Mouse (Mus musculus): ENCODE results near the gene Tmeff1.

Gene Tmeff1

DNA sequence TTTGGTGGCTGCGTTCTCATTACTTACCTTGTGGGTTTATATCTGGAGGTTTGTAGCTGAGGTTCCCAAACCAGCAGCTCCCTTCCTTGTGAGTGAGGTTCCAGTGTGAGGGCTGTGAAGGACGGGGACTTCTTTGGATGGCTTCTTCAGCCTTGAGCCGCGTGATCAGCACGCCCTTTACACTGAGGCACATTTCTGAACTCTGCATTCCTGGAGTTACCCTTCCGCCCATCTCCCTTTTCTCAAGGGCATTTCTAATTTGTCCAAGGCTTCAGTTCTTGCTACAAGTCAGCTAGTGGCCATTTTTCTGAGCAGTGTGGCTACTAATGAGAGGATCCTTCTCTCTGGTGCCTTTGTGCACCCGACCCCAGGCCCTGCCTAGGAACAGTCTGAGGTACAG lies 38.0 kb downstream of the Tmeff1 start:
- DNase-seq (ENCODE audit: low spot score), result peak; percentile 9

DNA sequence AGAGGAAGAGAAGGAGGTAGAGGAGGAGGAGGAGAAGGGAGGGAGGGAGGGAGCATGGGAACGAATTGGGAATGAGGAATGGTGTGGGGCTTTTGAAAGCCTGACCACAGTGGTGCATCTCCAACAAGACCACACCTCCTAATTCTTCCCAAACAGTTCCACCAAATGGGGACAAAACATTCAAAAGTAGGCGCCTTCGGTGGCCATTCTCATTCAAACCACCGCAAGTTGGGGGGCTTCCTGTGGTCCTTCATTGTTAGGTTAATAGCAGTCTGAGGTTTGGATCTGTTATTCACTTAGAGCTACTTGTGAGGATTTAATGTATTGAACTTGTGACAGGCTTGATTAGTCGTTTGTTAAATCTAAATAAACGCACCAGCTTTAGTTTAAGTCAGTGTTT lies 40.0 kb downstream of the Tmeff1 start:
- DNase-seq (ENCODE audit: low spot score), result no peak

DNA sequence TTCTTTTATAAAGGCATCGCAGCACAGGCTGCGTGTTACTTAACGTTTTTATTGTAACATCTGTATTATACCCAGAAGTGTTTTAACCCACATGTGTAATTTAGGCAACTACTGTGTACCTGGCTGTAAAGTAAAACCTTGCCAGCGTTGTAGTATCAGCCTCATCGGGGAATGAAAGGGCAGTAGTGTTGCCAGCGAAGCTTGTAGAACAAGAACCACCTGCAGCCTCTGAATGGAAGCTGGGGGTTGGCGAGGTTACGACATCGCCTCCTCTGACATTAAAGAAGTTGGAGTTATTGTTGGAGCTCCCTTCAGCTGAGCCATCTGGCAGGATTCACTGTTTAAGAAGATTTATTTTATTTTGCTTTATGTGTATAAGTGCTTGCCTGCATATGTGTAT lies 40.9 kb downstream of the Tmeff1 start:
- no peak for DNase-seq (ENCODE audit: low spot score)

DNA sequence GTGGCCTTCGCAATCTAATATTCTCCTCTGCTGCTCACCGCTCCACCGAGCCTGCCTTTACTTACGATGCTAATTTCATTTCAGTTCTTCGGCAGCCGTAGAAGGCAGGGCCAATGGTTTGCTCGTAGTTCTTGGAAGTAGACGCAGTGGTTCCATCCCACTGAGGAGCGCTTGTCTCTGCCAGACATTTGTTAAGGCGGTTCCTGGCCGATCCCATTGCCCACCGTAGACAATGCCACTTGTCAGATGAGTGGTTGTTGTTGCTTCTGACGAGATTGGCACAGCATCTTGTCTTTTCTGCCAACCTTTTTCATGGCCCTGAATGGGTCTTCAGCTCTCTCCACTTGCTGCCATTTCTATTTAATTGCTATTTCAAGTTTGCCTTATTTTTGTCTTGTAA lies 44.5 kb downstream of the Tmeff1 start:
- no peak for DNase-seq (ENCODE audit: low spot score)

- no peak for DNase-seq (ENCODE audit: low spot score)
Measured at GRCm38 (mm10) chr4:48633529-48633928, 48.6 kb downstream of the Tmeff1 start.

- no peak for DNase-seq (ENCODE audit: low spot score)
Measured at GRCm38 (mm10) chr4:48634058-48634457, 49.1 kb downstream of the Tmeff1 start.

GRCm38 (mm10) chr4:48636831-48637230 lies 51.9 kb downstream of the Tmeff1 start:
- no peak for DNase-seq (ENCODE audit: low spot score)

- DNase-seq (ENCODE audit: low spot score), result no peak
Measured at GRCm38 (mm10) chr4:48638132-48638531, 53.2 kb downstream of the Tmeff1 start.

- no peak for DNase-seq (ENCODE audit: low spot score)
Measured at GRCm38 (mm10) chr4:48639503-48639902, 54.5 kb downstream of the Tmeff1 start.

GRCm38 (mm10) chr4:48643801-48644200 lies 58.8 kb downstream of the Tmeff1 start:
- DNase-seq (ENCODE audit: low spot score), result no peak

DNA sequence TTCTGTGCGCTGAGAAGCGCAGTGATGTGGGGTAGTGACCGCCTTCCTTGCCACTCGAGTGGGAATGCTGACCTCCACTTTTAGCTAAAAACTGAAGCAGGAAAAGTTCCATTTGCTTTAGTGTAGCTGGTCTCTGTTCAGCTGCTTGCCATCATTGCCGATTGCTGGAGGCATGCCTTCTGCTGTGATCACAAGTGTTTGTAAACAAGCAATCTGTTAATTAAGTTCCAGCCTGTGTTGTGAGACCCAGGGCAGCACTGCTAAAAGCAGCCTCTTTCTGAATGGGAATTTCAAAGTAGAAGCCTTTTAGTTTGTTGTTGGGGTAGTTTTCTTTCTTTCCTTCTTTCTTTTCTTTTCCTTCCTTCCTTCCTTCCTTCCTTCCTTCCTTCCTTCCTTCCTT lies 61.2 kb downstream of the Tmeff1 start:
- DNase-seq (ENCODE audit: low spot score), result no peak

DNA sequence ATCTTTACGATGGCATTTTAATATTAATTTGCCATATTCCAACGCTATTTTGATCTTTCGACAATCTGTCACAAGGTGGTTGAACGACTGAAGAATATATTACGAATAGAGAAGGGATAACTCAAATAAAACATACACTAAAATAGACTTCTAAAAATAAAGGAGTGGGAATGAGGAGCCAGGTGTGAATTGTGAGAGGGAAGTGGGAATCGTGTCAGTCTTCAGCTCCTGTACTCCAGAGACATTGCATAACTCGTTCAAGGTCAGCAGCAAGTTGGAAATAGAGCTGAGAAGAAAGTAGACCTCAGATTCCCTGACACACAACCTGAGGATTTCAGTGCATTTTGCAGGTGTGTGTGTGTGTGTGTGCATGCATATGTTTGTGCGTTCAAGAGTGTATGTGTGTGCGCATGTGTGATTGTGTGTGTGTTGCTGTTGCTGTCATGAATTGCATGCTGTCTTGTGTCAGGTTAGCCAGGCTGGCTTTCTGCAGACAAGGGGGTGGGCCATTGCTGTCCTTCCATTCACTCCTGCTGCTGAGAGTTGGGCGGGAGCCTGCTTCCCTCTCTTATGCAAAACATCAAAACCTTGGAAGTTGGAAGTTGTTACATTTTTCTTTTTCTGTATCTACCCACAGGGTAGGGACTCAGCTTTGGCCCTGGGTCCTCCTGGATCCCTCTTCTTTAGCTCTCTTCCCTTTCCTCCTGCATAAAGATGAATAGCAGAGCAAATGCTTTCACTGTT lies 65.8 kb downstream of the Tmeff1 start:
- DNase-seq (ENCODE audit: low spot score), result no peak

GRCm38 (mm10) chr4:48654118-48654517 lies 69.1 kb downstream of the Tmeff1 start:
- no peak for DNase-seq (ENCODE audit: low spot score)

DNA sequence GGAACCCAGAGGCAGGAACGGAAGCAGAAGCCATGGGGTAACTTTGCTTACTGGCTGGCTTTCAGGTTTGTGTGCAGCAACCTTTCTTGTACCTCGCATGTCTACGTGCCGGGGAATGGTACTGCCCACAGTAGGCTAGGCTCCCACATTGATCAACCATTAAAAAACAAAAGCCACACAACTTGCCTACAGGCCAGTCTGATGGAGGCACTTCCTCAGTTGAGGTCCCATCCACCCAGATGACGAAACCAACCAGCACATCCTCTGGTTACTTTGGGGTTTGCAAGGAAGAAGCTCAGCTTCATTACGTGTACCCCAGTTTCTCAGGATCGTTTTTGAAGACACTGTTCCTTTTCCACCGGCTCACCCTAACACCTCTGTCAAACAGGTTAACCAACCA lies 71.6 kb downstream of the Tmeff1 start:
- DNase-seq (ENCODE audit: low spot score), result no peak

DNA sequence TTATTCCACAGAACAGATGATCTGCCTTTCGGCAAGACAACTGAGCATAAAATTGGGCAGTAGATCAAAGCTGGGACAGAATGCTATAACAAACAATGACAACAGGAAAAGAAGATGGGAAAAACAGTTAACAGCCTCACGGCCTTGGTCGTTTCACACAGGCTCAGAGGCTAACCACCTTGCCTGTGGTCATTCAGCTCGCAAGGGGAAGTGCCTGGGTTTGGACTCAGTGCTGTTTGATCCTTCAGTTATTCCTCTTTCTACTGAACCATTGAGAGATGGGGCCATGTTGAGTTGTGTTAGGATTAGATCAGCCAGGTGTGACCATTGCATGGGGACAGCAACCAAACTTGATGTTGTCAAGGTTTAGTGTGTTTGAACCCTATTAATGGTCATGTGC lies 75.2 kb downstream of the Tmeff1 start:
- no peak for DNase-seq (ENCODE audit: low spot score)

- DNase-seq (ENCODE audit: low spot score), result no peak
Measured at GRCm38 (mm10) chr4:48660619-48661575, 75.9 kb downstream of the Tmeff1 start.

DNA sequence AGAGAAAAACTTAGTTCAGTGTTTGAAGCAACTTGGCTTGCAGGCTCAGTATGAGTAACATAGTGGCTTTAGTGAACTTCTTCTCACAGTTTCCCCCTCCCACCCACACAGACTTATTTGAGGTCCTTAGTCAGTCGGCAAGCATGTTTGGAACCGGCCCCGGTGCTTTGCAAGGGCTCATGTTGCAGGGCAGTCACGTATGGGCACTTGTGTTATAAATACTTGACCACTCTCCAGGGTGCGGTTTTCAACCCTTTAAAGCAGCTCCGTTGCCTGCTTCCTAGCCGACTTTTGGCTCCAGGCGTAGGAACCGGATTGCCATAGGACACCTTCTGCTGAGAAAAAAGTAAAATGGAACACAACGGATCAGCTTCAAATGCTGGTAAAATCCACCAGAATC lies 78.3 kb downstream of the Tmeff1 start, which contains the start of gene Cavin4:
Gene Cavin4, plus strand, starts transcription at position 244 of the 400 bp plus-strand sequence.
- DNase-seq (ENCODE audit: low spot score), result no peak

GRCm38 (mm10) chr4:48664021-48664420 lies 79.0 kb downstream of the Tmeff1 start:
- DNase-seq (ENCODE audit: low spot score), result no peak

- no peak for DNase-seq (ENCODE audit: low spot score)
Measured at GRCm38 (mm10) chr4:48667279-48667678, 82.3 kb downstream of the Tmeff1 start.

- no peak for DNase-seq (ENCODE audit: low spot score)
Measured at GRCm38 (mm10) chr4:48672915-48673314, 87.9 kb downstream of the Tmeff1 start.

GRCm38 (mm10) chr4:48674412-48674811 lies 89.4 kb downstream of the Tmeff1 start:
- DNase-seq (ENCODE audit: low spot score), result no peak

DNA sequence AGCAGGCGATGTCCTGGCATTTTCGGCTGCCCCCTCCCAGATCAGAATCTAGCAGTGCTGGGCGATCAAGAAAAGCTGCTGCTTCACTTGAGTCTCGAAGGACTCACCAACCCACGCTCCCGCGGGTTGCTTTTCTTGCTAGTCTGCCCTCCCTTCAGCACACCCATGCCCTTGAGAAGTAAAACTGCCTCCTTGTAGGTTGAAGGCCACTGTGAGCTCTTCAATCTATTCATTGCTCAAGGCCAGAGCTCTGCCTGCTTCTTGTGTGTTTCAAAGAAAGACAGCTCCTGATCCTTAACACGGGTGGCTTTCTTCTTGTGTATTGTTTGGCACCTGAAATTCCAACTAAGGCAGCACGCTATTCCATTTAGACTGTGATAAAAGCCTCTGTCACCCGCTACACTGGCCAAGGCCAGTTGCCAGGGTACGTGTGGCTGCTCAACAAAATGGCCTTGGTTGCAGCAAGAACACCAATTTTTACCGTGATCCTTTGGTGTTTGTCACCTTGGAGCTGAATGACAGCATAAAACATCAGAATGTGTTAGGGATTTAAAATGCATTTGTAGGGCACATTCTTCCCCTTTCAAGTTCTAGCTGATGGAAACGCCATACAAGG lies 91.7 kb downstream of the Tmeff1 start:
- DNase-seq (ENCODE audit: low spot score), result peak; percentile 72

GRCm38 (mm10) chr4:48677276-48677675 lies 92.3 kb downstream of the Tmeff1 start:
- DNase-seq (ENCODE audit: low spot score), result no peak
